Mouse (Mus musculus): ENCODE results near the gene Slc35d1.

GRCm38 (mm10) chr4:103199086-103199485, 15.9 kb downstream of the Slc35d1 start:
- no peak for TF ChIP-seq GATA1 (IDR thresholded peaks at IDR 0.05; ENCODE audit: low read length)
- no peak for TF ChIP-seq TAL1 (IDR thresholded peaks at IDR 0.05; ENCODE audit: low read length)

Measured in erythroblast, embryonic 14.5 days (primary cell).